Mouse (Mus musculus) adrenal gland, postnatal 25 days (tissue): ENCODE measurements around the gene Hmgcll1. TPM values are rescaled to one million over a fixed set of nuclear protein-coding genes. Genes with fewer than 3 reads are reported as not detected.
"Not testable (repeated sequence)": the region's sequence is repeated elsewhere in the genome, so short reads cannot be mapped to it uniquely, and the experiment has no call there.

ENCODE experiments used
- DNase-seq: peaks from one replicate; pipeline ENCODE4 v3.0.0; 2021; ENCODE audit warnings: mixed read lengths
- total RNA-seq: library from RNA; stranded (reverse); gene quantifications from 2 replicates; pipeline ENCODE4 v1.2.3, GENCODE M21; 2021

Gene Hmgcll1
- total RNA-seq, 1 experiment from 2014 or later = 3.0 TPM

DNA sequence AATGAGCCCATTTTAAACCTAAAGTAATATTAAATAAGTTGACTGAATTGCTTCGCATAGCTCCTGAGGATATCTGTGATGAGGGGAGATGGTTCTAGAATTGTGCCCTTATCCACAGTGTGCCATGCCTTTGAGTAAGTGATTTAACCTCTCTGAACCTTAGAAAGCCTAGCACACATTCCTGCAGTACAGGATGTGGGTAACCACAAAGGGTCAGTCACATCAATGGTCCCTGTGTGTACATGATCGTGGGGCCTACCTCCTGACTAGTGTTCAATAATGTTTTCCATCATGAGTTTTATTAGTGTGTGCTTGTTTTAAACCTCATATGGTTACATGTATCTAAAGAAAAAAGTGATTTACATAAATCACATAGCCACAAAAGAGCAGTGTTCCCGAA is 46.3 kb downstream of the Hmgcll1 start:
- no peak for DNase-seq

DNA sequence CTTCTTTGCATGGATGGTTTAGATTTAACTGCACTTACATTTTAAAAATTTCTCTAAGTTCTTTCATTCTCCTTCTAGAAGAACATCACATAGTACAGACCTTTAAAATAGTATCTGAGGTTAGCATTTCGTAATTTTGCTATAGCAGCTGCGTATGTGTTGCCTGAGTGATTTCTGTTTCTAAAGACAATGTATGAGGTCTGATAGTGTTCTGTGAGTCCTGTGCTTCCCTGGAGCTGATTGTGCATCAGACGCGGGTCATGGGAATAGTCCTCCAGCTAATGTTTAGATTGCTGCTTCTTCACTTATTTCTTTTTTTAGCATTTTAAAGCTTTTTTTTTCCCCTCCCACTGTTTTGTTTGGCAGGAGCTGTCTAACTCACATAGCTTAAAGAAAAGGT is 46.8 kb downstream of the Hmgcll1 start:
- DNase-seq = no peak

DNA sequence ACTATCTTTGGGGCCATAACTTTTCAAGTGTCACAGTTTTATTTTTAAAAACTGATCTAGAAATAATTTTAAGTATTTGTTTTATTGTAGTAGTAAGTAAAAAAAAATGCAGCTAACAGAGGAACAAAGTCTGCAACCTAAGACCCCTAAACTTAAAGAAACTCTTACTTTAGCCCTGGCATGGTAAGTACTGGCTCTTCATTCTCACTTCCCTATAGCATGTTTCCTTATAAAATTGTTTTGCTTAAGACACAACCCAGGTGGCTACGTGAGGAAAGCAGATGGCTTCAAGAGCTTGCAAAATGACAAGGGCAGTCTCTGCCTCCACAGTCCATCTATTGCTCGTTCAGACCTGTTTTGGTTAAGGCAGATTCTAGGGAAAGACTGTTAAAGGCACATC is 49.5 kb downstream of the Hmgcll1 start:
- no peak for DNase-seq

DNA sequence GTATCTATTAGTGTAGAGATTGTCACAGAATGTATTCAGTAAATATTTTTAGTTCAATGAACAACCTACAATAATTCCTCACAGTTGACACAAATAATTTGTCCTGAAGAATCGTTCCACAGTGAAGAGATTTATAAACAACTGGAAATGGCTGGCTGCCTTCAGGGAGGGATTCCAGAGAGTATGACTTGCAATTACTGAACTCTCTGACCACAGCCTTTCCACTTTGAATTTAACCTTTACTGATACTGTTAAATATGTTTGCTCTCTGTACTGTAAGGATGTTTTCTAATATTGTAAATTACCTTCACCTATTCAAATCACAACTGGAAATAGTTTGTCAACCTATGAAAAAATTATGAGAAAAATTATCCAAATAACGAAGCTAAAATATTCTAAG is 76.9 kb downstream of the Hmgcll1 start:
- DNase-seq = no peak

DNA sequence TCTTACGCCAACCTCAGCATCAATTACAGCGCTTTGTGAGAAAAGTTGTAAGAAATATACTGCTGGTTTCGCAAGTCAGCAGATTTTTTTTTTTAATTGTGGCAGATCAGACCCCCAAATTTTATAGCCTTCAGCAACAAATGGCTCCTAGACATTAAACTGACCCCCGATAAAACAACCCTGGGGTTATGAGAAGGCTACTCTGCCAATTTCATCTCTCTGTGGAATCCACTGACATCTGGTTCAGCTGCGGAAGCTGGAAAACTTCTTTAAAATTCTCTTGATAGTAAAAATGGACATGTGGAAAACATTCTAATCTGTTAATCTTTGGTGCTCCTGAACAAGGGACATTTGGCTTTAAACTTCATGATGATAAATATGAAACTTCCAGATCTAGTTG is 82.6 kb downstream of the Hmgcll1 start:
- DNase-seq = no peak

DNA sequence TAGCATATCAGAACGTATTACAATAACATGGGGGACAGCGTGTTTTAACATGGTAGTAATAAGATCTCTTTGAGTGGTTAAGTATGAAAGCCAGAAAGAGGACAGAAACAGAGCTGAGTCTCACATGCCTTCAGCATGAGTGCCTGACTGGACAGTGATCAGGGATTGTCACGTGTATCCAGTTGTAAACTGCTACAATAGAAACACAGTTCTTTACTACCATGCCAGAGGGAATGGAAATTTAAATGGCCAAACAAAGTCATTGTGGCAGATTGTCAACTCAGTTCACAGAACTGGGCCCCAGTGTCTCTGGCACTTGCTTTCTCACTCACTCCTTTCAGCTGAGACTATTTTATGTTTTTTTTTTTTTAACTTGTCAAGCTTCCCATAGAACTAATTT is 85.3 kb downstream of the Hmgcll1 start:
- DNase-seq = no peak

DNA sequence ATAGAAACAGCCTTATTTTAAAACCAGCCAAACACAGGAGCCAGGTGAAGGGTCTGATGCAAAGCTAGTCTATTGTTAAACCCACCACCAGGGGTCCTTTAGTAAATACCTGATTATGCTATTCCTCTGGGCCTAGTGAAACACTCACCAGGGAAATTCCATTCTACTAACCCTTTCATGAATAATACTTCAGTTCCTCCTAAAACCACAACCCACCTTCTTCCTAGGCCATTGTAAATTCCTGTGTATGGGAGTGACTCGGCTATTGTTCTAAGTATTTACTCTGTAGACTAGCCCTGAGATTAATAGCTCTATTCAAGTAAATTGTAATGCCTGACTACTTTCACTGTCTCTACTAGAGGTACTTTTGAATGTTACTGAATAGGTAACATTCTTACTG is 89.8 kb downstream of the Hmgcll1 start:
- not testable (repeated sequence) for DNase-seq

DNA sequence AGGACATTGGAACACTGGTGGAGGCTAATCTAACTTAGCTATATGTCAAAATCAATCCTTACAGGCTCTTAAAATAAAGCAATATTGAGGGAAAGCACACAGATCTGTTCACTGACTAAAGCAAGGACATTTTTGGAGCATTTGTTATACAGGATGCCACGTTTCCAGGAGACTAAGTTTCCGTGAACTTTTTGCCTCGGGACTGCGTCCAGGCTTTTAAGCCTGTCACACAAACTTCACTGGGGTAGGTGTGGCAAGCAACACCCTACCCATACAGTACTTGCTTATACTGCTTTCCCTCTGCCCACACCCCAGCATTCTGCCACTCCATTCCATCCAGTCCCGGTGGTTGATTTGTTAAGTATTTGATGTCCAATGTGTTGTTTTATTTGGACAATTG is 90.2 kb downstream of the Hmgcll1 start:
- no peak for DNase-seq

DNA sequence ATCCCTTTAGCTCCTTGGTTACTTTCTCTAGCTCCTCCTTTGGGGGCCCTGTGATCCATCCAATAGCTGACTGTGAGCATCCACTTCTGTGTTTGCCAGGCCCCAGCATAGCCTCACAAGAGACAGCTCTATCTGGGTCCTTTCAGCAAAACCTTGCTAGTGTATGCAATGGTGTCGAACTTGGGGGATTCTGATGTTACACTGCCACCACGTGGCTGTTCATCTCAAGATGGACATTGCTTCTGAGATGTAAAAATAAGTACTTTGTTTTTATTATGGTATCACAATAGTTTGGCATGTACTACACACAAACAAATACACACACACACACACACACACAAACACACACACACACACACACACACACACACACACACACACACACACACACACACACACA is 108.2 kb downstream of the Hmgcll1 start:
- DNase-seq = peak; percentile 61

DNA sequence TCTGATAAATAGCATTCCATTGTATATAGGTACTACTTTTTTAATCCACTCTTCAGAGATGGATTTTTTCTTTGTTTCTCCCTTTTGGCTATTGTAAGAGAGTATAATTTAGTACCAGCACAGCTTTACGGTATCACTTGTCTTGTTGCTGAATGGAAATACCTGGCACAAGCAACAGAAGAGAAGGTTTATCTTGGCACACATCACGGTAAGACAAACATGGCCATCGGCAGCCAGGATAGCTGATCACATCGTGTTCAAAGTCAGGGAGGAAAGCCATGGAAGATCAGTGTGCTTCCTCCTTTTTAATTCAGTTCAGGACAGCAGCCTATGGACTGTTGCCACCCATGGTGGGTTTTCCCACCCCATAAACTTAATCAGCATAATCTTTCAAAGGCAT is 109.6 kb downstream of the Hmgcll1 start:
- DNase-seq = no peak

DNA sequence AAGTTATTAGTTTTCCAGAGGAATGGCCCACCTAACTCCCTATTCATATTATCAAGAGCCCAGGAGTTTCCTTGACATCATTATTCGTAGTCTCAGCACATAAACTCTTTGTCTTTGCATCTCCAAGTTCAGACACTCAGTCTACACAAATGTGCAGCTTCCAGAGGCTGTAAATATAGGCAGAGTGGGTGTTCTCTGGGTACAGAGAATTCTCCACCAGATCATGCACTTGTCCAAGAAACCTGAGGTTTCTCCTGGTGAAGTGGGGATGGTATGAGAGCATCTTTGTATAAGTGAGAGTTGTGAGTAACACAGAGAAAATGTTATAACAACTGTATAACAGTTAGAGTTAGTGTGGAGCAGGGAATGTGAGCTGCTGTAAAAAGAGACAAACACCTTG is 114.7 kb downstream of the Hmgcll1 start:
- DNase-seq = no peak

DNA sequence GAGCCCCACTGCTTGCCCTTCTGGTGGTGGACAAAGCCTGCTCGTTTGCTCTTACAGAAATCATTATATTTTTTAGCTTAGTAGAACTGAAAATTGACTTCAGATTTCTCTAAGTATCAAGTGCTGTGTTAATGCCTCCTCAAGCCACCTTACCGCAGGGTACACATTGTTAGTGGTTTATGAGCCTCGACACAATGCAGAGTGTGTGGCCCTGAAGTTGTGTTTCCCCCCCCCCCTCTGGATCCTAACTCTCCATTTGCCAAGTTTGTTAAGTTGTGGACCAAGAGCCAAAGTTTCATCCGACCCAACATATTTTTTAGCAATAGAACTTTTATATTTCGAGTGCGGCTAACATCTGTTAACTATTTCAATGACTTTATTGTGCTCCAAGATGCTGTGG is 119.4 kb downstream of the Hmgcll1 start:
- no peak for DNase-seq

DNA sequence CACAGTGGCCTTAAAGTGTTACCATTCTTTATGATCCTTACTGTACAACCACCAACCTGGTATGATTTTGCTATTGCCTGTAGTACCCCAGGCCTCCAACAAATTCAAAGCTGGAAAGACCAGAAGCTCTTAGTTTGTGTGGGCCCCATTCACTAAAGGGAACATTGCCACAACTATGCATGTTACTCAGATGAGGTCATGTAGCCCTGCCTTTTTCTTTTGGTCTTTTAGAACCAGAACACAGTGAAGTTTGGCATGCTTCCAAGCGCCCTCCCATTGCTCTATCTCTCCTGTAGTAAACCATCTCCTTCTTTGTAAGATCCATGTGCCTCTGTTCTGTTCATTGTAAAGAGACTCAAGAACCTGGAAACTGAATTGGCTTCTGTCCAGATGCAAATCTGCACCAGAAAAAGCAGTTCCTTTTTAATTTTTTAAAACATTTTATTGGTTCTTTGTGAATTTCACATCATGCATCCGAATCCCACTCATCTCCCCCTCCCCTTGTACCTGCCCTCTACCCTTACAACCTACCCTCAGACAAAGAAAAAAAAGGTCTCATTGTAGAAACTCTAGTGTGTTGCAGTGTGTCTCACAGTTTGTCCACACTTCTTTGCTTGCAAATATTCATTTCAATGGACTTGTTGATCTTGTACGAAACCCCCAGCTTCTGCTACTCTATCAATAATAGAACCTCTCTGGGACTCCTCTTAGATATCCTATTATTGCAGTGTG is 123.9 kb downstream of the Hmgcll1 start:
- DNase-seq = peak; percentile 3

DNA sequence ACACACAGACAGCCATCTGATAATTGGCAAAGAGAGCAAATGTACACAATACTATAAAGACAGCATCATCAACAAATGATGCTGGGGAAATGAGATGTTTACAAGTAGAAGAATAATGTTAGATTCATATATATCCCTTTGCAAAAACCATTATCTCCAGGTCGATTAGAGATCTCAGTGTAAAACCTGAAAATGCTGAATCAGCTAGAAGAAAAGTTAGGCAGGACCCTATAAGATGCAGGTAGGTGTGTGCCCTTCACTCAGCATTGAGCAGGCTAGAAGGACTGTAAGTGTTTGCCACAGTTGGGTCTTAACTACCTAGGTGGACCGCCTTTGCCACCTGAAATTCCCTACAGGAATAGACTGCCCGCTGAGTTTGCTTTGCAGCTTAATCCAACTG is 130.9 kb downstream of the Hmgcll1 start:
- DNase-seq = no peak

DNA sequence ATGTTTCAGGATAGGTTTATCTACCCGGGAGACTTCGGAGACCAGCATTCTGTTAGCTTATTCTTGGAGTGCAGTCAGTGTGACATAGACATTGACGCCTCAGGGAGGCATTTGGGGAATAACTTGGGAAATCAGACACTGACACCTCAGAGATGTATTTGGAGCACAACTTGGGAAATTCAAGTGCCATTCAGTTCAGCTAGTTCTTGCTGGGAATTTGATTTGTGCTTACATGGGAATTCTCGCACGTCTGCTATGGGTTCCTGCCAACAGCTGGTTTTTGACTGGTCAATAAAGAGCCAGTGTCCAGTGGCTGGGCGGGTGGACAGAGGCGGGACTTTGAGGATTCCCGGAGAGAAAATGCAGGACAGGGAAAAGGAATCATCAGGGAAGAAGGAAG is 147.8 kb downstream of the Hmgcll1 start:
- DNase-seq = no peak

DNA sequence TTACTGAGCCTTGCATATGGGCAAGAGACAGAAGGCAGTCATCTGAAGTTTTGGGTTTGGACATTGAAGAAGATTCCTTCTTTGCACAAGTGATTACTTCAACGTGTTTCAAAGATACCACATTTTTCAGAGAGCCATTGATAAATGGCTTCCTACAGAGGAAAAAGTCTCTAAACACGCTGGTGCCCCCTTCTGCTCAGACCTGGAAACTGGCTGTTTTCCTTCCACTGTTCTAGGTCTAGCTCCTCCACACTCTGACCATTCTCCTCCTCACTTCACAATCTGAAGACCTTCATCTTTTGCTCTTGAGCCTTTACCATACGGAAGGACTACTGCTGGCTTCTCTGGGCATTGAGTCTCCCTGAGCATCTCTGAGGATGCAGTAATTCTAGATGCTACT is 153.7 kb downstream of the Hmgcll1 start:
- peak; percentile 33 for DNase-seq

DNA sequence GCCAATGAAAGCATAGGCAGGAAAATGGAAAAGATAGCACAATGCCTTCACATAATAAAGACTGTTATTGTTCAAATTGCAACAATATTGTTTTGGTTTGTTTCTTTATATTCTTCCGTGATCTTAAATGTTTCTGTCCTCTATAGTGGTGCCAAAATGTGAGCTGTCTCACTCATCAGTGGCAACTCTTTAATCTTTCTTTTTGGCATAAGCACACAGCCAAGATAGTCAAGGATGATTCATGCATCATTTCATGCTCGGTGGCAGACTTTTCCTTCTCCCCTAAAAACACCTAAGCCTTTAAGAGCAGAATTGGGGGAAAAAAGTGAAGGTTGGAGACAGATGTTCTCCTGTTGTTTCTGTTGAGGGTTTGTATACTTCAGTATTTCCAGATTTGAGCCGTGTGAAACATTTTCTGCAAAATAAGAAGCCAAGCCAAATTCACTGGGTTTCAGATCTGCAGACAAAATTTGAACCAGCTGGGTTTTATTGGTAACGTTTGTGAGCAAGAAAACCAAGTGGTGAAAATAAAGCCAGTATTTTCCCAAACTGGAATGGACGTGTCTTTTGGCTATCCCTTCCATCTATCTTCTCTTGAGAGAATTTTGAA is 158.1 kb downstream of the Hmgcll1 start:
- DNase-seq = no peak

DNA sequence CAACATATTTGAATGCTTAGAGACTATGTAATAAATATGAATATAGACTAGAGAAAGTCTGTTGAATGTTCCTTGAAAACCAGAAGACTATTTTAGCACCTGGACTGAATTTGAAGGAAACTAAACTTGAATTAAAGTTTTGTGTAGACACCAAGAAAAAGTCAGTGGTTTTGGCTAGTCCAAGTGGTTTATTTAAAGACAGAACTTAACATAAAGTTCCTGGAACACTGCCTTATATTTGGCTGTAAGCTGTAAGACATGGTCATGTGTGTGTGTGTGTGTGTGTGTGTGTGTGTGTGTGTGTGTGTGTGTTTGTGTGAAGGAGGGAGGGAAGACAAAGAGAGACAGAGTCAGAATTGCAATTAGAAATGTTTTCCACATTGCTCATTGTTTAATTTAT is 164.6 kb downstream of the Hmgcll1 start:
- no peak for DNase-seq

Other genes with a start within 250 kb of the Hmgcll1 start
- 3.6 and 4.0 TPM in 2 replicates for gene Bmp5, start 239.5 kb upstream of the Hmgcll1 start, total RNA-seq
- gene Gfral, start 198.8 kb downstream of the Hmgcll1 start, total RNA-seq = not detected in 2 replicates